Mouse (Mus musculus): Measurements from ENCODE around the gene Nek7. TPM values are rescaled to one million over a fixed set of nuclear protein-coding genes. Genes with fewer than 3 reads are reported as not detected.

The Nek7 gene
- polyA plus RNA-seq (2015; fragmentation: Nextera tagmentation; extraction: Ambion mirVana) = 34.7 and 35.9 TPM in 2 replicates

DNA sequence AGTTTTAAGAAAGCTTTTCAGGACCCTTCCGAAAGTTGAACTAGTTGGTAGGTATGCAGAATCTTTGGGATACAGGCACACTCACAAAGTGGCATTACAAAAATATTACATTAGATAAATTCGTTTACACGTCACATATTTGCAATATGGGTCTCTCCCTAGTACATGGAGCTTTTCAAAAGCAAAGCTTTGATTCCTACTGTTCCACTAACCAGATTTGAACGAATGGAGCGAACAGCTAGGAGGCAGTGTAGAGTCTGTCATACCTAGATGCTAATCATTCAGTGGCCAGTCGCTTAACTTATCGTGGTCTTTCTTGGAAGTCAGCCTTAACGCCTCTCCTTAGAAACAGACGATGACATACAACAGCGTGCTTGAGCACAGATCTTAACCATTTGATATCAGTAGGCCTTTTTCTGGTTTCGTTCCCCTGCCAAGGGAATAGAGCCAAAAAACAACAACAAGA is at the start of gene Nek7:
TSS of gene Nek7 (minus strand) at position 146 of the 466 bp plus-strand sequence.
- peak; percentile 34; the same call in 1 of the 2 replicates for ATAC-seq (ENCODE audit: low read depth)
- peak within 1 kb of the TSS; percentile 75 for H3K4me3 ChIP-seq (ENCODE audit: low read length)
- no peaks in the 10 kb centered on the region for H3K9me3 ChIP-seq (ENCODE audit: control insufficient read depth, low read length)
- WGBS = under 1% methylated on average over 11 of the region's 11 CpGs
- H3K4me1 ChIP-seq (replicated peaks; ENCODE audit: control insufficient read depth, insufficient read depth, low read length) = peaks cover 10% of the 10 kb centered on the region
- peak within 1 kb of the TSS; percentile 82 for H3K4me2 ChIP-seq (ENCODE audit: low read depth, low read length)
- peak within 1 kb of the TSS; percentile 99 for H3K27ac ChIP-seq (ENCODE audit: low read length)
- H3K27me3 ChIP-seq (ENCODE audit: control insufficient read depth, insufficient read depth, low read depth, low read length) = no peaks in the 10 kb centered on the region
- no peaks in the 10 kb centered on the region for H3K36me3 ChIP-seq (ENCODE audit: control insufficient read depth, insufficient read depth, low read length)
- peak within 1 kb of the TSS; percentile 90 for H3K9ac ChIP-seq (ENCODE audit: low read length)

DNA sequence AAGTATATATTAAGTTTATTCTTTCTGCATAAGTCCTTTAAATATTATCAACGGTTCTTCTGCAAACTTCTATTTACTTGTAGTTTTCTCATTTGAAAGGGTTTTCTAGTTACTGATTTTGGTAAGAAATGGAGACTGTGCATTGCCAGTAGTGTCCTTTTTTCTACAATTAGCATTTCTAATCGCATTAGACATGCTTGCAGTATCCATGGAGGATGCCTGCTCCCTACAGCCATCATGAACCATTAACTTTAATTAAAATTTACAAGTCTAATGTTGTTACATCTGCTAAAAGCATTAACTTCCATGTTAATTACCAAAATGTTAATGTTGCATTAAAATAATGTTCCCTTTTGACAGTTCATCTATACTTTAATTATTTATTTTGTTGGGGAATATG is 42.4 kb upstream of the Nek7 start:
- no peak for ATAC-seq (ENCODE audit: low read depth)
- Histone ChIP-seq H3K4me2 (ENCODE audit: low read depth, low read length) (no peak overlapping the region), H3K4me1 (replicated peaks; ENCODE audit: control insufficient read depth, insufficient read depth, low read length) (no peaks in the 10 kb centered on the region), H3K4me3 (ENCODE audit: low read length) (no peak overlapping the region), H3K27ac (ENCODE audit: low read length) (no peak overlapping the region), H3K9ac (ENCODE audit: low read length) (no peak overlapping the region), H3K27me3 (ENCODE audit: control insufficient read depth, insufficient read depth, low read depth, low read length) (no peaks in the 10 kb centered on the region), H3K36me3 (ENCODE audit: control insufficient read depth, insufficient read depth, low read length) (no peaks in the 10 kb centered on the region), H3K9me3 (ENCODE audit: control insufficient read depth, low read length) (no peaks in the 10 kb centered on the region)
- 78% methylated on average over 2 of the region's 2 CpGs for WGBS

DNA sequence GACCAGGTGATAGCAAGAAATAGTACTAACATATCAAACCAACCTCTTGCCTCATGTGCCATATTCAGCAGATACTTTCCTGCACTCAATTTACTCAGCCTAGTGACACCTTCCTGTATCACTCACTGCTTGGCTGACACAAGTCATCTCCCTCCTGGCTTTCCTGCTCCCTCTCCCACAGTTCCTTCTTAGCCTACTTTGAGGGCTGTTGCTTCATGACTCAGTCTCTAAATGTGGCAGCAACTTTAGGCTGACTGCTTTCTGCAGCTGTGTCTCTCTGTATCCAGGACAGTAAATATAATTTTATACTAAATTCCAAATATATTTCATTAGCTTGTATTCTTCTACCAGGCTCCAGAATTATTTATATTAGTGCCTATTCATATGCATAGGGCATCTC is 34.3 kb upstream of the Nek7 start:
- no peaks in the 10 kb centered on the region for H3K27me3 ChIP-seq (ENCODE audit: control insufficient read depth, insufficient read depth, low read depth, low read length)
- no peak overlapping the region for H3K4me3 ChIP-seq (ENCODE audit: low read length)
- no peak overlapping the region for H3K27ac ChIP-seq (ENCODE audit: low read length)
- no peak for ATAC-seq (ENCODE audit: low read depth)
- no peak overlapping the region for H3K4me2 ChIP-seq (ENCODE audit: low read depth, low read length)
- H3K9me3 ChIP-seq (ENCODE audit: control insufficient read depth, low read length) = no peaks in the 10 kb centered on the region
- no peaks in the 10 kb centered on the region for H3K4me1 ChIP-seq (replicated peaks; ENCODE audit: control insufficient read depth, insufficient read depth, low read length)
- H3K36me3 ChIP-seq (ENCODE audit: control insufficient read depth, insufficient read depth, low read length) = no peaks in the 10 kb centered on the region
- no peak overlapping the region for H3K9ac ChIP-seq (ENCODE audit: low read length)

DNA sequence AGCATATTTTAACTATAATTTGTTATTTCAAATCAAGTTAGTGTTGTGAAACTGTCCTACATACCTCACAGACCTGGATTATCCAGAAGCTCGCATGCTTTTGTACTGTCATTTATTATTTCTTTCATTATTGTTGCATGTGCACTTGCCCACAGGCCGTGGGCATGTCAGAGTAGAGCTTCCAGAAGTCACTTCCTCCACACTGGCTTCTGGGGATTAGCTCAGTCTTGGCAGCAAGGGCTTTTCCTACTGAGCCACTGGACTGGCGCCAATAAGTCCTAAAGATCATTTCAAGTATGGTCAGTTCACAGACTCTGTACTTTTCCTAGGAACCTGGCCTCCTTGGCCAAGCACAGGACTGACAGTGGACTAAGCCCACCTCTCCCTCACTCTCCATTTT is 25.1 kb upstream of the Nek7 start:
- Histone ChIP-seq H3K27me3 (ENCODE audit: control insufficient read depth, insufficient read depth, low read depth, low read length) (no peaks in the 10 kb centered on the region), H3K4me2 (ENCODE audit: low read depth, low read length) (no peak overlapping the region), H3K27ac (ENCODE audit: low read length) (no peak overlapping the region), H3K4me3 (ENCODE audit: low read length) (no peak overlapping the region), H3K4me1 (replicated peaks; ENCODE audit: control insufficient read depth, insufficient read depth, low read length) (no peaks in the 10 kb centered on the region), H3K9ac (ENCODE audit: low read length) (no peak overlapping the region), H3K9me3 (ENCODE audit: control insufficient read depth, low read length) (no peaks in the 10 kb centered on the region), H3K36me3 (ENCODE audit: control insufficient read depth, insufficient read depth, low read length) (no peaks in the 10 kb centered on the region)
- ATAC-seq (ENCODE audit: low read depth) = no peak
- whole genome bisulfite sequencing = 58% methylated on average over 3 of the region's 3 CpGs

GRCm38 (mm10) chr1:138643306-138643830 is 23.4 kb upstream of the Nek7 start:
- H3K4me2 ChIP-seq (ENCODE audit: low read depth, low read length) = no peak overlapping the region
- H3K4me3 ChIP-seq (ENCODE audit: low read length) = no peak overlapping the region
- no peak overlapping the region for H3K27ac ChIP-seq (ENCODE audit: low read length)
- WGBS = 75% methylated on average over 3 of the region's 3 CpGs
- ATAC-seq (ENCODE audit: low read depth) = no peak
- no peak overlapping the region for H3K9ac ChIP-seq (ENCODE audit: low read length)
- H3K4me1 ChIP-seq (replicated peaks; ENCODE audit: control insufficient read depth, insufficient read depth, low read length) = no peaks in the 10 kb centered on the region
- no peaks in the 10 kb centered on the region for H3K27me3 ChIP-seq (ENCODE audit: control insufficient read depth, insufficient read depth, low read depth, low read length)
- H3K36me3 ChIP-seq (ENCODE audit: control insufficient read depth, insufficient read depth, low read length) = no peaks in the 10 kb centered on the region
- no peaks in the 10 kb centered on the region for H3K9me3 ChIP-seq (ENCODE audit: control insufficient read depth, low read length)

DNA sequence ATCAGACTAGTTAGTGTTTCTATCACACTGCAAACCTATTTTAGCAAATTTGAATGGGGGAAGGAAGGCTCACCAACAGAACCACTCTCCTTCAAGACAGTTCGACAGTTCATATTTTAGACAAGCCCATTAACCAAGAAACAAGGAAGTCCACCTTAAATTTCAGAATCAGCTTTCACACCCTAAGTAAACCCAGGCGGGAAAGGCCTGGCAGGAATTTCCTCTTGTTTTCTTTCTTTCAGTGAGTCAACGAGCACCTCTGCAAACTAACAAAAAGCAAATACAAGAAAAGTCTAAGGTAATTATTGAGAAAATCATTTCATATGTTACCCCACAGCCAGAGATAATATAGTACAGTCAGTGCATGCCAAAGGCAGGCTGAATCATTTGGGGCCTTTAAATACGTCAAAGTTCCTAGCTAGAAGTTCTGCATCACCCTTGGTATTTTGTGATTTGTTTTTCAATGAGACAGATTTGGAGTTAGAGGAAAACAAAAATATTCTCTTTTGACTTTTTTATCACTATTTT is 21.1 kb upstream of the Nek7 start:
- no peaks in the 10 kb centered on the region for H3K9me3 ChIP-seq (ENCODE audit: control insufficient read depth, low read length)
- H3K4me3 ChIP-seq (ENCODE audit: low read length) = no peak overlapping the region
- H3K4me1 ChIP-seq (replicated peaks; ENCODE audit: control insufficient read depth, insufficient read depth, low read length) = no peaks in the 10 kb centered on the region
- no peaks in the 10 kb centered on the region for H3K27me3 ChIP-seq (ENCODE audit: control insufficient read depth, insufficient read depth, low read depth, low read length)
- H3K9ac ChIP-seq (ENCODE audit: low read length) = no peak overlapping the region
- 43% methylated on average over 4 of the region's 4 CpGs for WGBS
- no peak for ATAC-seq (ENCODE audit: low read depth)
- H3K36me3 ChIP-seq (ENCODE audit: control insufficient read depth, insufficient read depth, low read length) = no peaks in the 10 kb centered on the region
- no peak overlapping the region for H3K4me2 ChIP-seq (ENCODE audit: low read depth, low read length)
- no peak overlapping the region for H3K27ac ChIP-seq (ENCODE audit: low read length)

GRCm38 (mm10) chr1:138637850-138638249 is 17.9 kb upstream of the Nek7 start:
- H3K36me3 ChIP-seq (ENCODE audit: control insufficient read depth, insufficient read depth, low read length) = no peaks in the 10 kb centered on the region
- H3K9ac ChIP-seq (ENCODE audit: low read length) = no peak overlapping the region
- H3K27ac ChIP-seq (ENCODE audit: low read length) = no peak overlapping the region
- H3K4me3 ChIP-seq (ENCODE audit: low read length) = no peak overlapping the region
- H3K4me2 ChIP-seq (ENCODE audit: low read depth, low read length) = no peak overlapping the region
- H3K4me1 ChIP-seq (replicated peaks; ENCODE audit: control insufficient read depth, insufficient read depth, low read length) = no peaks in the 10 kb centered on the region
- H3K27me3 ChIP-seq (ENCODE audit: control insufficient read depth, insufficient read depth, low read depth, low read length) = no peaks in the 10 kb centered on the region
- no peak for ATAC-seq (ENCODE audit: low read depth)
- H3K9me3 ChIP-seq (ENCODE audit: control insufficient read depth, low read length) = no peaks in the 10 kb centered on the region

- H3K9me3 ChIP-seq (ENCODE audit: control insufficient read depth, low read length) = no peaks in the 10 kb centered on the region
- H3K36me3 ChIP-seq (ENCODE audit: control insufficient read depth, insufficient read depth, low read length) = no peaks in the 10 kb centered on the region
- H3K4me3 ChIP-seq (ENCODE audit: low read length) = no peak overlapping the region
- no peaks in the 10 kb centered on the region for H3K27me3 ChIP-seq (ENCODE audit: control insufficient read depth, insufficient read depth, low read depth, low read length)
- ATAC-seq (ENCODE audit: low read depth) = no peak
- H3K4me1 ChIP-seq (replicated peaks; ENCODE audit: control insufficient read depth, insufficient read depth, low read length) = no peaks in the 10 kb centered on the region
- H3K27ac ChIP-seq (ENCODE audit: low read length) = no peak overlapping the region
- no peak overlapping the region for H3K4me2 ChIP-seq (ENCODE audit: low read depth, low read length)
- 78% methylated on average over 1 of the region's 1 CpGs for WGBS
- H3K9ac ChIP-seq (ENCODE audit: low read length) = no peak overlapping the region
These were observed 14.6 kb upstream of the Nek7 start for GRCm38 (mm10) chr1:138634561-138634960.

GRCm38 (mm10) chr1:138628919-138629318 is 9.0 kb upstream of the Nek7 start:
- Histone ChIP-seq H3K27ac (ENCODE audit: low read length) (no peak overlapping the region), H3K36me3 (ENCODE audit: control insufficient read depth, insufficient read depth, low read length) (no peaks in the 10 kb centered on the region), H3K9me3 (ENCODE audit: control insufficient read depth, low read length) (no peaks in the 10 kb centered on the region), H3K4me2 (ENCODE audit: low read depth, low read length) (no peak overlapping the region), H3K4me3 (ENCODE audit: low read length) (no peak overlapping the region), H3K27me3 (ENCODE audit: control insufficient read depth, insufficient read depth, low read depth, low read length) (no peaks in the 10 kb centered on the region), H3K4me1 (replicated peaks; ENCODE audit: control insufficient read depth, insufficient read depth, low read length) (no peaks in the 10 kb centered on the region), H3K9ac (ENCODE audit: low read length) (no peak overlapping the region)
- 70% methylated on average over 4 of the region's 4 CpGs for WGBS
- no peak for ATAC-seq (ENCODE audit: low read depth)

DNA sequence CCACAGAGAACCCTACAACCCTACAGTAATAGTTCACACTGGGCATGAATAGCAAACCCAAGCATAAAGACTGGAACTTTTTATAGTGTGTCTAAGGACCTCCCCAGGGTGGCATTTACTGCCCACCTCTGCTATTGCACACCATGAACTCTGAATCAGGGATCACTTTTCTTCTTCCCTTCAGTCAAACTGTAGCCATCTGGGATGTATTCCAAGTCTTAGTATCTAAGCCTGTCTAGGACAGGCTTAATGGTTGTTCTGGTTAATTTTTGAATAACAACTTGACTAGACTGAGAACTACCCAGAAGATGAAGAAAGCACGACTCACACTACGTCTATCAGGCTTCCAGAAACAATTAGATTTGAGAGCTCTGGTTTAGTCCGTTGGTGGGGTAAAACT is 8.5 kb upstream of the Nek7 start:
- no peak for ATAC-seq (ENCODE audit: low read depth)
- Histone ChIP-seq H3K9me3 (ENCODE audit: control insufficient read depth, low read length) (no peaks in the 10 kb centered on the region), H3K4me2 (ENCODE audit: low read depth, low read length) (no peak overlapping the region), H3K4me3 (ENCODE audit: low read length) (no peak overlapping the region), H3K4me1 (replicated peaks; ENCODE audit: control insufficient read depth, insufficient read depth, low read length) (no peaks in the 10 kb centered on the region), H3K27ac (ENCODE audit: low read length) (no peak overlapping the region), H3K27me3 (ENCODE audit: control insufficient read depth, insufficient read depth, low read depth, low read length) (no peaks in the 10 kb centered on the region), H3K9ac (ENCODE audit: low read length) (no peak overlapping the region), H3K36me3 (ENCODE audit: control insufficient read depth, insufficient read depth, low read length) (no peaks in the 10 kb centered on the region)
- 81% methylated on average over 3 of the region's 3 CpGs for WGBS
